Comparison of ENCODE assay signal across 29 mouse cellular contexts in the genomic region with DNA sequence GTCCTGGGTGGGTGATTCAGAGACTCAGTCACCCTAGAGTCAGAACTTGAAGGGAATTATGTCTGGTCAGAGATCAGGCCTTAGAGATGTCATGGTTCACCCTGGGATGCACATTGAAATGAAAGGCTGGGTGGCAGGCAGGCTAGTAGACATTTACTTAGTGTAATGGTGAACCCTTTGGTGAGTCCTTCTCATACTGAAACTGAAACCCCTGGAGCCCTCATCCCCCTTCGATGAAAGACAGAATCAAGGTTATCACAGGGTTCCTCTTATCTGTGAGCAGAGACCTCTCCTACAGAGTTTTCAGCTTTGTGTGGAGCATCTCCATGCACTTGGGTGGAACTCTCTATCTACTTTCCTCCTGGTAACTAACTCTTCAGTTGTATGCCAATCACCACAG. TPM values are rescaled to one million over a fixed set of nuclear protein-coding genes. Genes with fewer than 3 reads are reported as not detected.
A peak's percentile ranks its signal among the peaks of the same experiment; 100 is the strongest.
DNase-seq lines count a peak whose midpoint lies in the region; ATAC-seq and TF ChIP-seq lines count a peak whose summit lies in the region.
"Had no signal": no experiment of that assay in that cellular context is flagged by ENCODE, and none has a peak within 500 bp of the region (broad histone marks: within the 10 kb centered on the region; RNA-seq: fewer than 3 reads in every experiment).

No protein-coding gene starts in this region.

- TF ChIP-seq CTCF in left cerebral cortex, adult 2 months (IDR thresholded peaks at IDR 0.05) = no peak

- no peaks in the 10 kb centered on the region for H3K4me1 ChIP-seq in forebrain, embryonic 10.5 days
- H3K4me1 ChIP-seq: embryonic facial prominence, embryonic 13.5 days; embryonic facial prominence, embryonic 15.5 days; forebrain, embryonic 13.5 days; forebrain, embryonic 15.5 days had no signal

- DNase-seq in CD4-positive, CD25-positive, alpha-beta regulatory T cell, adult 2 months (ENCODE audit: low read depth, low spot score) = peak; percentile 5
- DNase-seq in natural killer cell, adult 2 months (ENCODE audit: low spot score in 2 of 2) = peak; percentile 8 to 38
- DNase-seq in left cerebral cortex, adult 2 months (ENCODE audit: extremely low spot score in 1 of 2, low spot score in 2 of 2) = no peak
- DNase-seq in forebrain, embryonic 10.5 days (ENCODE audit: extremely low spot score, low spot score) = no peak
- DNase-seq: adrenal gland, adult 8-10 months; adrenal gland, postnatal 14 days; adrenal gland, postnatal 36 days; cerebellum, adult 11-12 months; cerebellum, adult 8-10 months; cerebellum, adult 9-11 months; cerebellum, postnatal 14 days; cerebellum, postnatal 36 days; embryo, embryonic 11 days; forebrain, postnatal 0 days had no signal

- 79% methylated on average over 1 of the region's 1 CpGs for WGBS in forebrain, embryonic 10.5 days

- ATAC-seq in CD4-positive, CD25-positive, alpha-beta regulatory T cell, adult 4 months = peak; percentile 45
- peak; percentile 35; the same call in 1 of the 2 replicates for ATAC-seq in granulocyte monocyte progenitor cell, adult 5-6 weeks (replicated peaks; ENCODE audit: poor library complexity, severe bottlenecking)
- ATAC-seq in megakaryocyte-erythroid progenitor cell, adult 5-6 weeks (replicated peaks; ENCODE audit: low FRiP score, low TSS enrichment, poor library complexity, severe bottlenecking) = no peak
- ATAC-seq: forebrain, embryonic 13.5 days; forebrain, embryonic 15.5 days; forebrain, postnatal 0 days had no signal

- intact Hi-C loops in left cerebral cortex, adult 2 months (cut with DNase I) = no loop called here

- no peak overlapping the region for H3K27ac ChIP-seq in left cerebral cortex, adult 2 months
- H3K27ac ChIP-seq in forebrain, embryonic 10.5 days = no peak overlapping the region
- H3K27ac ChIP-seq: embryonic facial prominence, embryonic 13.5 days; embryonic facial prominence, embryonic 15.5 days; forebrain, embryonic 13.5 days; forebrain, embryonic 15.5 days had no signal

- no peaks in the 10 kb centered on the region for H3K36me3 ChIP-seq in forebrain, embryonic 10.5 days (replicated peaks)
- H3K36me3 ChIP-seq: embryonic facial prominence, embryonic 13.5 days; embryonic facial prominence, embryonic 15.5 days; forebrain, embryonic 15.5 days had no signal

- H3K4me3 ChIP-seq in left cerebral cortex, adult 2 months = no peak overlapping the region
- no peak overlapping the region for H3K4me3 ChIP-seq in forebrain, embryonic 10.5 days
- H3K4me3 ChIP-seq: embryonic facial prominence, embryonic 13.5 days; embryonic facial prominence, embryonic 15.5 days; erythroblast, embryonic 14.5 days; forebrain, embryonic 13.5 days; forebrain, embryonic 15.5 days had no signal

- H3K9me3 ChIP-seq in forebrain, embryonic 10.5 days = no peaks in the 10 kb centered on the region
- H3K9me3 ChIP-seq: embryonic facial prominence, embryonic 13.5 days; embryonic facial prominence, embryonic 15.5 days; forebrain, embryonic 13.5 days; forebrain, embryonic 15.5 days had no signal

- H3K27me3 ChIP-seq in forebrain, embryonic 10.5 days (ENCODE audit: poor library complexity, severe bottlenecking) = no peaks in the 10 kb centered on the region
- H3K27me3 ChIP-seq: embryonic facial prominence, embryonic 13.5 days; embryonic facial prominence, embryonic 15.5 days; forebrain, embryonic 13.5 days; forebrain, embryonic 15.5 days had no signal

RNA-seq across cellular contexts. Expression of a gene that starts 46.1 kb away (rescaled TPM):
- not detected for polyA plus RNA-seq in CD4-positive, CD25-positive, alpha-beta regulatory T cell, adult 4 months (2017; shearing (Covaris generic))
- not detected in 2 replicates for total RNA-seq in granulocyte monocyte progenitor cell, adult 5-6 weeks (2014; fragmentation: Nextera tagmentation)
- total RNA-seq in granulocyte monocyte progenitor cell, adult 5-6 weeks (2017) = not detected in 2 replicates
- total RNA-seq in megakaryocyte-erythroid progenitor cell, adult 5-6 weeks (2014; fragmentation: Nextera tagmentation) = not detected in 2 replicates
- total RNA-seq in megakaryocyte-erythroid progenitor cell, adult 5-6 weeks (2017) = not detected in 2 replicates
- not detected for total RNA-seq in left cerebral cortex, adult 2 months (2021)
- not detected in 2 replicates for polyA plus RNA-seq in forebrain, embryonic 10.5 days (2016; fragmentation: Nextera tagmentation; extraction: Ambion mirVana)
- total RNA-seq: adrenal gland, adult 18-20 months; adrenal gland, adult 8-10 months; adrenal gland, postnatal 14 days; adrenal gland, postnatal 36 days; common myeloid progenitor, adult 5-6 weeks; ES-E14; forebrain, postnatal 0 days; MEL had no signal
- polyA plus RNA-seq: C2C12; embryonic facial prominence, embryonic 11.5 days; embryonic facial prominence, embryonic 13.5 days; embryonic facial prominence, embryonic 15.5 days; erythroblast, embryonic 14.5 days; forebrain, embryonic 11.5 days; forebrain, embryonic 13.5 days; forebrain, embryonic 15.5 days; forebrain, postnatal 0 days had no signal

RNA-seq across cellular contexts. Expression of a gene that starts 47.8 kb away (rescaled TPM):
- not detected for polyA plus RNA-seq in CD4-positive, CD25-positive, alpha-beta regulatory T cell, adult 4 months (2017; shearing (Covaris generic))
- total RNA-seq in granulocyte monocyte progenitor cell, adult 5-6 weeks (2014; fragmentation: Nextera tagmentation) = not detected in 2 replicates
- total RNA-seq in granulocyte monocyte progenitor cell, adult 5-6 weeks (2017) = not detected in 2 replicates
- not detected in 2 replicates for total RNA-seq in megakaryocyte-erythroid progenitor cell, adult 5-6 weeks (2014; fragmentation: Nextera tagmentation)
- total RNA-seq in megakaryocyte-erythroid progenitor cell, adult 5-6 weeks (2017) = not detected in 2 replicates
- total RNA-seq in left cerebral cortex, adult 2 months (2021) = not detected
- polyA plus RNA-seq in forebrain, embryonic 10.5 days (2016; fragmentation: Nextera tagmentation; extraction: Ambion mirVana) = not detected in 2 replicates
- total RNA-seq: adrenal gland, adult 18-20 months; adrenal gland, adult 8-10 months; adrenal gland, postnatal 14 days; adrenal gland, postnatal 36 days; common myeloid progenitor, adult 5-6 weeks; ES-E14; forebrain, postnatal 0 days; MEL had no signal
- polyA plus RNA-seq: C2C12; embryonic facial prominence, embryonic 11.5 days; embryonic facial prominence, embryonic 13.5 days; embryonic facial prominence, embryonic 15.5 days; erythroblast, embryonic 14.5 days; forebrain, embryonic 11.5 days; forebrain, embryonic 13.5 days; forebrain, embryonic 15.5 days; forebrain, postnatal 0 days had no signal

Comparison
In these comparisons a context has a peak if more than half of its experiments do, and no peak if none do; other contexts are left out.
1. DNase-seq: peak in CD4-positive, CD25-positive, alpha-beta regulatory T cell, adult 2 months (single experiment) and natural killer cell, adult 2 months (2 of 2); none in left cerebral cortex, adult 2 months (0 of 2) and forebrain, embryonic 10.5 days (single experiment).